Mouse (Mus musculus): ENCODE measurements around the gene Nr1h2. TPM values are rescaled to one million over a fixed set of nuclear protein-coding genes. Genes with fewer than 3 reads are reported as not detected.

The Nr1h2 gene
- polyA plus RNA-seq, 1 experiment from 2014 or later, result 56.5 TPM

GRCm38 (mm10) chr7:44588338-44588737 is 34.6 kb upstream of the Nr1h2 start:
- H3K9me3 ChIP-seq (ENCODE audit: control insufficient read depth, low read length), result no peaks in the 10 kb centered on the region
- H3K27ac ChIP-seq (replicated peaks), result no peak overlapping the region
- H3K36me3 ChIP-seq (ENCODE audit: control insufficient read depth, insufficient read depth, low read length), result no peaks in the 10 kb centered on the region
- ATAC-seq (ENCODE audit: low FRiP score, low TSS enrichment), result no peak
- H3K9ac ChIP-seq (ENCODE audit: low read length), result no peak overlapping the region
- H3K4me2 ChIP-seq (replicated peaks; ENCODE audit: low read depth), result peak overlapping the region; percentile 62; the same call in 1 of the 2 replicates
- no peak for DNase-seq (ENCODE audit: low spot score)
- peaks cover 5% of the 10 kb centered on the region for H3K4me1 ChIP-seq (replicated peaks; ENCODE audit: control insufficient read depth, insufficient read depth)
- TF ChIP-seq CTCF (IDR thresholded peaks at IDR 0.05; ENCODE audit: low read depth) (no peak), EP300 (optimal IDR thresholded peaks at IDR 0.05) (no peak)
- H3K27me3 ChIP-seq (ENCODE audit: control insufficient read depth, insufficient read depth, low read length), result peaks cover 23% of the 10 kb centered on the region
- peak overlapping the region; percentile 34; the same call in 1 of the 2 replicates for H3K4me3 ChIP-seq (ENCODE audit: low read depth, low read length)
- WGBS, result 10% methylated on average over 12 of the region's 12 CpGs

DNA sequence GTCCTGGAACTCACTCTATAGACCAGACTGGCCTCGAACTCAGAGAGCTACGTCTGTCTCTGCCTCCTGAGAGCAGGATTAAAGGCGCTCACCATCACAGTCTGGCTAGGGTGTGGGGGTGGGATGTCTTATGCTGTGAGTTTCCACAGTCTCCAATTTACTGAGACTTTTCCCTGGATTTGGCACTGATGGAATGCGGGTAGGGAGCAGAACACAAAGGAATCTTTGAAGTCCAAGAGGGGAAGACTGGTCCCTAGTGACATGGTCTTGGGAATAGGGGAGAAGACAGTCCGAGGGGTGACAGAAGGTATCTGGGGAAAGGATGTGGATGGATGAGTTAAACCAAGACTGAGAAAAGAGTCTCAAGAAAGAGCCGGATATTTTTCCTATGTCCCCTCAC is 33.9 kb upstream of the Nr1h2 start:
- Histone ChIP-seq H3K4me3 (ENCODE audit: low read depth, low read length) (no peak overlapping the region), H3K4me2 (replicated peaks; ENCODE audit: low read depth) (no peak overlapping the region), H3K9ac (ENCODE audit: low read length) (no peak overlapping the region), H3K36me3 (ENCODE audit: control insufficient read depth, insufficient read depth, low read length) (no peaks in the 10 kb centered on the region), H3K9me3 (ENCODE audit: control insufficient read depth, low read length) (no peaks in the 10 kb centered on the region), H3K4me1 (replicated peaks; ENCODE audit: control insufficient read depth, insufficient read depth) (peaks cover 5% of the 10 kb centered on the region), H3K27me3 (ENCODE audit: control insufficient read depth, insufficient read depth, low read length) (peaks cover 19% of the 10 kb centered on the region), H3K27ac (replicated peaks) (no peak overlapping the region)
- no peak for DNase-seq (ENCODE audit: low spot score)
- 43% methylated on average over 6 of the region's 6 CpGs for WGBS
- TF ChIP-seq EP300 (optimal IDR thresholded peaks at IDR 0.05), result no peak
- no peak for TF ChIP-seq CTCF (IDR thresholded peaks at IDR 0.05; ENCODE audit: low read depth)
- no peak for ATAC-seq (ENCODE audit: low FRiP score, low TSS enrichment)

DNA sequence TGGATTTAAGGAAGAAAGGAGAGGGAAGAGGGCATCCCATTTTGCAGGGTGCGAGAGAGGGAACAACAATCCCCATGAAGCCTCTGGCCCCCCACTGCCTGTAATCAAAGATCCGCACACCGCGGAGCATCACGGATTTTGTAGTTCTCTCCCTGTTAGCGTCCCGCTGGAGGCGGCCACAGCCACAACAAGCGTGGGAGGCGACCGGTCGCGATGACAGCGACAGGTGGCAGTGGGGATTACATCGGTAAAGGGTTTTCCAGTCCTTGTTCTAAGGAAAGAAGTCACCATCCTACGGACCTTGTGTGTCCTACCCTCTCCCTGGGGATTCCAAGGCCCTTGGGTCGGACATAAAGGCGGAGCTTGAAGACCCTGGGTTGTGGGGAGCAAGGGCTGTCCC is 33.2 kb upstream of the Nr1h2 start:
- Histone ChIP-seq H3K9me3 (ENCODE audit: control insufficient read depth, low read length) (no peaks in the 10 kb centered on the region), H3K4me3 (ENCODE audit: low read depth, low read length) (peak overlapping the region; percentile 17; the same call in 1 of the 2 replicates), H3K27me3 (ENCODE audit: control insufficient read depth, insufficient read depth, low read length) (peaks cover 12% of the 10 kb centered on the region; the same call in 1 of the 2 replicates), H3K27ac (replicated peaks) (no peak overlapping the region), H3K4me1 (replicated peaks; ENCODE audit: control insufficient read depth, insufficient read depth) (peaks cover 5% of the 10 kb centered on the region), H3K36me3 (ENCODE audit: control insufficient read depth, insufficient read depth, low read length) (no peaks in the 10 kb centered on the region), H3K4me2 (replicated peaks; ENCODE audit: low read depth) (no peak overlapping the region), H3K9ac (ENCODE audit: low read length) (no peak overlapping the region)
- TF ChIP-seq CTCF (IDR thresholded peaks at IDR 0.05; ENCODE audit: low read depth) (no peak), EP300 (optimal IDR thresholded peaks at IDR 0.05) (no peak)
- ATAC-seq (ENCODE audit: low FRiP score, low TSS enrichment) (no peak), DNase-seq (ENCODE audit: low spot score) (peak; percentile 38)
- WGBS, result 2% methylated on average over 18 of the region's 18 CpGs

DNA sequence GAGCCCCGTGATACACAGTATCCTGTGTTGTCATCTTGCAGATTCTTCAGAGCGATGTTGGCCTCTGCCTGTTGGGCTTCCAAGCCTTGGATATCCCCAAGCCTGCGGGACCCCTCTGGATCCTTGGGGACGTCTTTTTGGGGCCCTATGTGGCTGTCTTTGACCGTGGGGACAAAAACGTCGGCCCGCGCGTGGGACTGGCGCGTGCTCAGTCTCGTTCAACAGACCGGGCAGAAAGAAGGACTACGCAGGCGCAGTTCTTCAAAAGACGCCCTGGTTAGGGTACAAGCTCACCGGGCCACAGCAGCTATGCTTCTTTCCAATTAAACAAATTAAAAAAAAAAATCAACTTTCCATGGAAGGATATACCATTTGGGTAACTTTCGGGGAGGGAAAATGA is 32.8 kb upstream of the Nr1h2 start:
- H3K4me3 ChIP-seq (ENCODE audit: low read depth, low read length), result peak overlapping the region; percentile 17; the same call in 1 of the 2 replicates
- H3K4me1 ChIP-seq (replicated peaks; ENCODE audit: control insufficient read depth, insufficient read depth), result peaks cover 4% of the 10 kb centered on the region
- TF ChIP-seq CTCF (IDR thresholded peaks at IDR 0.05; ENCODE audit: low read depth) (no peak), EP300 (optimal IDR thresholded peaks at IDR 0.05) (no peak)
- H3K27ac ChIP-seq (replicated peaks), result no peak overlapping the region
- H3K9me3 ChIP-seq (ENCODE audit: control insufficient read depth, low read length), result no peaks in the 10 kb centered on the region
- H3K36me3 ChIP-seq (ENCODE audit: control insufficient read depth, insufficient read depth, low read length), result no peaks in the 10 kb centered on the region
- H3K9ac ChIP-seq (ENCODE audit: low read length), result no peak overlapping the region
- ATAC-seq (ENCODE audit: low FRiP score, low TSS enrichment), result no peak
- H3K27me3 ChIP-seq (ENCODE audit: control insufficient read depth, insufficient read depth, low read length), result peaks cover 11% of the 10 kb centered on the region; the same call in 1 of the 2 replicates
- DNase-seq (ENCODE audit: low spot score), result no peak
- WGBS, result 13% methylated on average over 19 of the region's 19 CpGs
- H3K4me2 ChIP-seq (replicated peaks; ENCODE audit: low read depth), result peak overlapping the region; percentile 34

GRCm38 (mm10) chr7:44585606-44586005 is 31.9 kb upstream of the Nr1h2 start:
- peaks cover 11% of the 10 kb centered on the region; the same call in 1 of the 2 replicates for H3K27me3 ChIP-seq (ENCODE audit: control insufficient read depth, insufficient read depth, low read length)
- 89% methylated on average over 6 of the region's 6 CpGs for WGBS
- ATAC-seq (ENCODE audit: low FRiP score, low TSS enrichment), result no peak
- no peak overlapping the region for H3K27ac ChIP-seq (replicated peaks)
- TF ChIP-seq EP300 (optimal IDR thresholded peaks at IDR 0.05) (no peak), CTCF (IDR thresholded peaks at IDR 0.05; ENCODE audit: low read depth) (no peak)
- H3K9ac ChIP-seq (ENCODE audit: low read length), result no peak overlapping the region
- DNase-seq (ENCODE audit: low spot score), result no peak
- H3K4me3 ChIP-seq (ENCODE audit: low read depth, low read length), result no peak overlapping the region
- H3K4me1 ChIP-seq (replicated peaks; ENCODE audit: control insufficient read depth, insufficient read depth), result no peaks in the 10 kb centered on the region; the same call in 1 of the 2 replicates
- H3K4me2 ChIP-seq (replicated peaks; ENCODE audit: low read depth), result no peak overlapping the region
- H3K9me3 ChIP-seq (ENCODE audit: control insufficient read depth, low read length), result no peaks in the 10 kb centered on the region
- H3K36me3 ChIP-seq (ENCODE audit: control insufficient read depth, insufficient read depth, low read length), result no peaks in the 10 kb centered on the region

GRCm38 (mm10) chr7:44584921-44585320 is 31.2 kb upstream of the Nr1h2 start:
- no peaks in the 10 kb centered on the region for H3K36me3 ChIP-seq (ENCODE audit: control insufficient read depth, insufficient read depth, low read length)
- H3K27ac ChIP-seq (replicated peaks), result no peak overlapping the region
- H3K9ac ChIP-seq (ENCODE audit: low read length), result no peak overlapping the region
- no peak overlapping the region for H3K4me2 ChIP-seq (replicated peaks; ENCODE audit: low read depth)
- no peak for DNase-seq (ENCODE audit: low spot score)
- no peak overlapping the region for H3K4me3 ChIP-seq (ENCODE audit: low read depth, low read length)
- no peak for ATAC-seq (ENCODE audit: low FRiP score, low TSS enrichment)
- TF ChIP-seq EP300 (optimal IDR thresholded peaks at IDR 0.05) (no peak), CTCF (IDR thresholded peaks at IDR 0.05; ENCODE audit: low read depth) (no peak)
- WGBS, result 87% methylated on average over 6 of the region's 6 CpGs
- no peaks in the 10 kb centered on the region; the same call in 1 of the 2 replicates for H3K4me1 ChIP-seq (replicated peaks; ENCODE audit: control insufficient read depth, insufficient read depth)
- no peaks in the 10 kb centered on the region for H3K9me3 ChIP-seq (ENCODE audit: control insufficient read depth, low read length)
- H3K27me3 ChIP-seq (ENCODE audit: control insufficient read depth, insufficient read depth, low read length), result peaks cover 11% of the 10 kb centered on the region; the same call in 1 of the 2 replicates
